11 mouse cellular contexts compared by ENCODE assay signal in the genomic region with DNA sequence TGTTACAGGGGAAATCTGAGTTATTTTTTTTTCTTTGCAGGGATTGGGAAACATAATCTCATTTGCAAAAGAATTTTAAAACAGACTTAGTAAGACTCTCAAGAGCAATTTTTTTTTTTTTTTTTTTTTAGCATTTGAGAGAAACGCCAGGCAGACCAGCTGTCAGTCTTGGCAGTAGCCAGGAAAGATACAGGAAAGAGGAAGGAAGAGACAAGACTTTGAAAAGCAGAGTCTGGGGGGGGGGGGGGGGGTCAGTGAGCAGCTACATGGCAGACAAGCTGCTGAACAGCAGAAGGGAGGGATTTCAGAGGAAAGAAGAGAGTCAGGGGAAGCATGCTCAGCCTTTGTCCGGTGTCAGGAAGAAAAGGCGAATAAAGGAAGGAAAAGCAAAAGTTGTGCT.
DNase-seq lines count a peak whose midpoint lies in the region; ATAC-seq and TF ChIP-seq lines count a peak whose summit lies in the region.
"Had no signal": no experiment of that assay in that cellular context is flagged by ENCODE, and none has a peak within 500 bp of the region (broad histone marks: within the 10 kb centered on the region; RNA-seq: fewer than 3 reads in every experiment).

No protein-coding gene starts in this region.

- H3K4me3 ChIP-seq in heart, embryonic 10.5 days: peak overlapping the region; percentile 22; the same call in 1 of the 2 replicates
- no peak overlapping the region for H3K4me3 ChIP-seq in heart, embryonic 11.5 days (ENCODE audit: low read depth, low read length)
- no peak overlapping the region for H3K4me3 ChIP-seq in liver, embryonic 14.5 days (ENCODE audit: insufficient read depth in 1 of 2, low read depth in 2 of 2, low read length in 2 of 2)
- H3K4me3 ChIP-seq: intestine, embryonic 15.5 days had no signal

- H3K27me3 ChIP-seq in heart, embryonic 10.5 days (ENCODE audit: insufficient read depth, poor library complexity, severe bottlenecking): no peaks in the 10 kb centered on the region
- H3K27me3 ChIP-seq in heart, embryonic 11.5 days (ENCODE audit: control insufficient read depth, insufficient read depth, low read length): no peaks in the 10 kb centered on the region
- no peaks in the 10 kb centered on the region for H3K27me3 ChIP-seq in liver, embryonic 14.5 days (ENCODE audit: control insufficient read depth, insufficient read depth, low read length)
- H3K27me3 ChIP-seq: intestine, embryonic 15.5 days had no signal

- H3K36me3 ChIP-seq in heart, embryonic 10.5 days: no peaks in the 10 kb centered on the region
- H3K36me3 ChIP-seq in heart, embryonic 11.5 days (ENCODE audit: control insufficient read depth, insufficient read depth, low read length): no peaks in the 10 kb centered on the region
- no peaks in the 10 kb centered on the region for H3K36me3 ChIP-seq in liver, embryonic 14.5 days (replicated peaks; ENCODE audit: control insufficient read depth, insufficient read depth, low read depth)
- H3K36me3 ChIP-seq: intestine, embryonic 15.5 days had no signal

- no peak for DNase-seq in heart, embryonic 10.5 days (ENCODE audit: low spot score)
- DNase-seq in heart, adult 8-10 months (ENCODE audit: low spot score): no peak
- DNase-seq in MN1 (ENCODE audit: low spot score): peak; percentile 14
- DNase-seq in liver, embryonic 14.5 days (ENCODE audit: low read depth in 3 of 3, low spot score in 3 of 3): no peak
- no peak for DNase-seq in neural tube, embryonic 10.5 days (ENCODE audit: extremely low spot score, low spot score)
- no peak for DNase-seq in left cerebral cortex, adult 8-10 months (ENCODE audit: low spot score in 2 of 2)
- DNase-seq: adrenal gland, postnatal 25 days; cerebellum, adult 11 months; right cerebral cortex, postnatal 25 days had no signal

- TF ChIP-seq EP300 in liver, embryonic 14.5 days (IDR thresholded peaks at IDR 0.05; ENCODE audit: low read depth): no peak

- ATAC-seq in heart, embryonic 11.5 days (replicated peaks; ENCODE audit: insufficient number of reproducible peaks, low FRiP score, low TSS enrichment): no peak
- ATAC-seq in liver, embryonic 14.5 days (ENCODE audit: insufficient read depth): no peak

- TF ChIP-seq CTCF in liver, embryonic 14.5 days (IDR thresholded peaks at IDR 0.05; ENCODE audit: low read depth): no peak

- peaks cover 28% of the 10 kb centered on the region for H3K4me1 ChIP-seq in heart, embryonic 10.5 days
- peaks cover 15% of the 10 kb centered on the region for H3K4me1 ChIP-seq in heart, embryonic 11.5 days (ENCODE audit: control insufficient read depth, insufficient read depth, low read length)
- peaks cover 23 to 32% of the 10 kb centered on the region in 2 experiments for H3K4me1 ChIP-seq in liver, embryonic 14.5 days (replicated peaks; ENCODE audit: control insufficient read depth in 2 of 2, insufficient read depth in 2 of 2, low read length in 1 of 2)

- 12% methylated on average over 3 of the region's 3 CpGs for WGBS in heart, embryonic 10.5 days
- whole genome bisulfite sequencing in heart, embryonic 11.5 days (ENCODE audit: insufficient replicate concordance): 12% methylated on average over 3 of the region's 3 CpGs
- 2% methylated on average over 3 of the region's 3 CpGs for WGBS in liver, embryonic 14.5 days (ENCODE audit: insufficient replicate concordance)

- no peak overlapping the region for H3K9ac ChIP-seq in heart, embryonic 11.5 days (ENCODE audit: low read depth, low read length)
- peak overlapping the region; percentile 1; the same call in 1 of the 2 replicates for H3K9ac ChIP-seq in liver, embryonic 14.5 days (replicated peaks)
- H3K9ac ChIP-seq: intestine, embryonic 15.5 days had no signal

- peak overlapping the region; percentile 40; the same call in 1 of the 2 replicates for H3K4me2 ChIP-seq in heart, embryonic 11.5 days
- peak overlapping the region; percentile 50 for H3K4me2 ChIP-seq in liver, embryonic 14.5 days (ENCODE audit: low read depth)
- H3K4me2 ChIP-seq: intestine, embryonic 15.5 days had no signal

- peak overlapping the region; percentile 59; the same call in 1 of the 2 replicates for H3K27ac ChIP-seq in heart, embryonic 10.5 days
- H3K27ac ChIP-seq in heart, embryonic 11.5 days (ENCODE audit: low read depth, low read length): no peak overlapping the region
- H3K27ac ChIP-seq in liver, embryonic 14.5 days: 0 out of 2 replicates have a peak overlapping the region, but pooled peaks have one; percentile 20
- H3K27ac ChIP-seq: intestine, embryonic 15.5 days had no signal

- H3K9me3 ChIP-seq in heart, embryonic 10.5 days: no peaks in the 10 kb centered on the region
- no peaks in the 10 kb centered on the region for H3K9me3 ChIP-seq in heart, embryonic 11.5 days (replicated peaks; ENCODE audit: control insufficient read depth, low read length)
- no peaks in the 10 kb centered on the region for H3K9me3 ChIP-seq in liver, embryonic 14.5 days (ENCODE audit: control insufficient read depth, low read length)
- H3K9me3 ChIP-seq: intestine, embryonic 15.5 days had no signal
